Mouse (Mus musculus) liver, embryonic 13.5 days (tissue): ENCODE measurements around the gene Mrps5. TPM values are rescaled to one million over a fixed set of nuclear protein-coding genes. Genes with fewer than 3 reads are reported as not detected.

Experiments
- ATAC-seq: fragments of 200-750 bp; cut with Nextera tagmentation; 2 replicates; pipeline ENCODE4 v1.8.0; 2017; ENCODE audit warnings: low read depth, mild to moderate bottlenecking, moderate number of reproducible peaks, moderate library complexity
- DNase-seq: peaks from one replicate; pipeline ENCODE4 v3.0.0; 2022
- H3K27ac ChIP-seq: fragments of 300-500 bp; sonication (generic); 2 replicates; pipeline ENCODE4 v1.5.1; 2015; ENCODE audit warnings: moderate library complexity, mild to moderate bottlenecking, inconsistent platforms
- H3K27me3 ChIP-seq: fragments of 300-500 bp; sonication (generic); 2 replicates; pipeline ENCODE4 v1.6.1; 2015; ENCODE audit warnings: mild to moderate bottlenecking, inconsistent platforms
- H3K36me3 ChIP-seq: fragments of 300-500 bp; sonication (generic); 2 replicates; pipeline ENCODE4 v1.6.1; 2015; ENCODE audit warnings: mild to moderate bottlenecking, inconsistent platforms
- H3K4me1 ChIP-seq: fragments of 300-500 bp; sonication (generic); replicated peaks from 2 replicates; pipeline ENCODE4 v1.6.1; 2015; ENCODE audit warnings: inconsistent platforms
- H3K4me2 ChIP-seq: fragments of 300-500 bp; sonication (generic); 2 replicates; pipeline ENCODE4 v1.6.1; 2015; ENCODE audit warnings: inconsistent platforms, mild to moderate bottlenecking, moderate library complexity
- H3K4me3 ChIP-seq: fragments of 300-500 bp; sonication (generic); replicated peaks from 2 replicates; pipeline ENCODE4 v1.5.1; 2015; ENCODE audit warnings: mild to moderate bottlenecking, inconsistent platforms
- H3K9ac ChIP-seq: fragments of 300-500 bp; sonication (generic); 2 replicates; pipeline ENCODE4 v1.6.1; 2015; ENCODE audit warnings: mild to moderate bottlenecking, inconsistent platforms
- H3K9me3 ChIP-seq: fragments of 300-500 bp; sonication (generic); replicated peaks from 2 replicates; pipeline ENCODE4 v1.6.1; 2016; ENCODE audit warnings: inconsistent platforms
- WGBS: fragments of 180-500 bp; shearing (Covaris S2); methylation state at CpG from one replicate; pipeline ENCODE4 v1.1.7; 2015; ENCODE audit not compliant: insufficient replicate concordance; 5-methylcytosine and 5-hydroxymethylcytosine counted together
- polyA plus RNA-seq: library from polyadenylated mRNA; unstranded; fragments of >200 nt; fragmentation: Nextera tagmentation; extraction: Ambion mirVana; gene quantifications from 2 replicates; pipeline ENCODE4 v1.2.1, GENCODE M21; 2015

Gene Mrps5
- polyA plus RNA-seq, 1 experiment from 2014 or later, result 124 TPM

- no peak overlapping the region for H3K27ac ChIP-seq
- ATAC-seq (no peak), DNase-seq (no peak)
- H3K4me1 ChIP-seq, result no peaks in the 10 kb centered on the region
- no peak overlapping the region for H3K4me2 ChIP-seq
- WGBS, result 63% methylated on average over 3 of the region's 3 CpGs
- H3K36me3 ChIP-seq, result no peaks in the 10 kb centered on the region
- H3K9me3 ChIP-seq, result no peaks in the 10 kb centered on the region
- no peaks in the 10 kb centered on the region; the same call in 1 of the 2 replicates for H3K27me3 ChIP-seq
- H3K4me3 ChIP-seq, result no peak overlapping the region
- H3K9ac ChIP-seq, result no peak overlapping the region
Measured at GRCm38 (mm10) chr2:127619311-127619710, 32.3 kb downstream of the Mrps5 start.

- no peaks in the 10 kb centered on the region for H3K36me3 ChIP-seq
- H3K4me2 ChIP-seq, result no peak overlapping the region
- 42% methylated on average over 3 of the region's 3 CpGs for WGBS
- no peaks in the 10 kb centered on the region for H3K9me3 ChIP-seq
- no peaks in the 10 kb centered on the region; the same call in 1 of the 2 replicates for H3K27me3 ChIP-seq
- DNase-seq (no peak), ATAC-seq (no peak)
- H3K9ac ChIP-seq, result no peak overlapping the region
- no peak overlapping the region for H3K4me3 ChIP-seq
- H3K27ac ChIP-seq, result no peak overlapping the region
- no peaks in the 10 kb centered on the region for H3K4me1 ChIP-seq
Measured at GRCm38 (mm10) chr2:127622065-127622464, 35.0 kb downstream of the Mrps5 start.

- no peak overlapping the region for H3K4me3 ChIP-seq
- H3K4me1 ChIP-seq, result no peaks in the 10 kb centered on the region
- no peak for DNase-seq
- no peak overlapping the region for H3K27ac ChIP-seq
- H3K4me2 ChIP-seq, result no peak overlapping the region
- no peaks in the 10 kb centered on the region for H3K36me3 ChIP-seq
- no peaks in the 10 kb centered on the region; the same call in 1 of the 2 replicates for H3K27me3 ChIP-seq
- H3K9ac ChIP-seq, result no peak overlapping the region
- H3K9me3 ChIP-seq, result no peaks in the 10 kb centered on the region
- ATAC-seq, result no peak
- WGBS, result 74% methylated on average over 2 of the region's 2 CpGs
Measured at GRCm38 (mm10) chr2:127624786-127625185, 37.8 kb downstream of the Mrps5 start.

GRCm38 (mm10) chr2:127625659-127626058, 38.6 kb downstream of the Mrps5 start:
- no peaks in the 10 kb centered on the region for H3K9me3 ChIP-seq
- H3K9ac ChIP-seq, result no peak overlapping the region
- H3K36me3 ChIP-seq, result no peaks in the 10 kb centered on the region
- no peak overlapping the region for H3K4me2 ChIP-seq
- no peak overlapping the region for H3K4me3 ChIP-seq
- no peaks in the 10 kb centered on the region for H3K4me1 ChIP-seq
- no peak for ATAC-seq
- no peak for DNase-seq
- WGBS, result 54% methylated on average over 5 of the region's 5 CpGs
- no peak overlapping the region for H3K27ac ChIP-seq
- H3K27me3 ChIP-seq, result no peaks in the 10 kb centered on the region; the same call in 1 of the 2 replicates

GRCm38 (mm10) chr2:127627354-127627753, 40.3 kb downstream of the Mrps5 start:
- ATAC-seq, result no peak
- no peak for DNase-seq

GRCm38 (mm10) chr2:127627990-127628570, 41.1 kb downstream of the Mrps5 start:
- Histone ChIP-seq H3K36me3 (no peaks in the 10 kb centered on the region), H3K27ac (no peak overlapping the region), H3K9ac (no peak overlapping the region), H3K4me3 (no peak overlapping the region), H3K4me1 (no peaks in the 10 kb centered on the region), H3K27me3 (no peaks in the 10 kb centered on the region), H3K4me2 (no peak overlapping the region), H3K9me3 (no peaks in the 10 kb centered on the region)
- 60% methylated on average over 6 of the region's 6 CpGs for WGBS
- ATAC-seq (no peak), DNase-seq (no peak)

More at GRCm38 (mm10) chr2:127627354-127627753, 40.3 kb downstream of the Mrps5 start:
- 61% methylated on average over 6 of the region's 6 CpGs for WGBS
- H3K36me3 ChIP-seq, result no peaks in the 10 kb centered on the region
- no peaks in the 10 kb centered on the region for H3K9me3 ChIP-seq
- no peak overlapping the region for H3K4me2 ChIP-seq
- no peak overlapping the region for H3K4me3 ChIP-seq
- H3K27me3 ChIP-seq, result no peaks in the 10 kb centered on the region
- no peaks in the 10 kb centered on the region for H3K4me1 ChIP-seq
- no peak overlapping the region for H3K9ac ChIP-seq
- H3K27ac ChIP-seq, result no peak overlapping the region

- 34% methylated on average over 2 of the region's 2 CpGs for WGBS
- Histone ChIP-seq H3K9me3 (no peaks in the 10 kb centered on the region), H3K36me3 (no peaks in the 10 kb centered on the region), H3K9ac (no peak overlapping the region), H3K27ac (no peak overlapping the region), H3K4me3 (no peak overlapping the region), H3K4me2 (no peak overlapping the region), H3K4me1 (no peaks in the 10 kb centered on the region), H3K27me3 (no peaks in the 10 kb centered on the region)
- ATAC-seq (no peak), DNase-seq (no peak)
Measured at GRCm38 (mm10) chr2:127632601-127633000, 45.6 kb downstream of the Mrps5 start.

GRCm38 (mm10) chr2:127635581-127635980, 48.6 kb downstream of the Mrps5 start:
- Histone ChIP-seq H3K4me3 (no peak overlapping the region), H3K9me3 (no peaks in the 10 kb centered on the region), H3K4me1 (no peaks in the 10 kb centered on the region), H3K9ac (no peak overlapping the region), H3K27me3 (no peaks in the 10 kb centered on the region), H3K4me2 (no peak overlapping the region), H3K27ac (no peak overlapping the region), H3K36me3 (no peaks in the 10 kb centered on the region)
- 47% methylated on average over 6 of the region's 6 CpGs for WGBS
- DNase-seq (no peak), ATAC-seq (no peak)

GRCm38 (mm10) chr2:127638973-127639372, 52.0 kb downstream of the Mrps5 start:
- Histone ChIP-seq H3K27me3 (0 out of 2 replicates have a peak, but pooled peaks cover 4% of the 10 kb centered on the region), H3K27ac (no peak overlapping the region), H3K9ac (no peak overlapping the region), H3K4me3 (no peak overlapping the region), H3K9me3 (no peaks in the 10 kb centered on the region), H3K4me1 (no peaks in the 10 kb centered on the region), H3K4me2 (no peak overlapping the region), H3K36me3 (no peaks in the 10 kb centered on the region)
- WGBS, result 61% methylated on average over 9 of the region's 9 CpGs
- DNase-seq (no peak), ATAC-seq (no peak)

- H3K4me3 ChIP-seq, result no peak overlapping the region
Measured at GRCm38 (mm10) chr2:127643728-127644704, 57.0 kb downstream of the Mrps5 start.

GRCm38 (mm10) chr2:127646875-127647274, 59.9 kb downstream of the Mrps5 start:
- H3K36me3 ChIP-seq, result no peaks in the 10 kb centered on the region

More at GRCm38 (mm10) chr2:127643728-127644704, 57.0 kb downstream of the Mrps5 start:
- Histone ChIP-seq H3K4me1 (no peaks in the 10 kb centered on the region), H3K27ac (no peak overlapping the region), H3K9me3 (no peaks in the 10 kb centered on the region), H3K36me3 (no peaks in the 10 kb centered on the region), H3K4me2 (no peak overlapping the region), H3K9ac (no peak overlapping the region), H3K27me3 (0 out of 2 replicates have a peak, but pooled peaks cover 4% of the 10 kb centered on the region)
- no peak for ATAC-seq
- 56% methylated on average over 19 of the region's 19 CpGs for WGBS
- DNase-seq, result no peak

More at GRCm38 (mm10) chr2:127646875-127647274, 59.9 kb downstream of the Mrps5 start:
- Histone ChIP-seq H3K4me3 (no peak overlapping the region), H3K27me3 (peaks cover 11% of the 10 kb centered on the region; the same call in 1 of the 2 replicates), H3K27ac (no peak overlapping the region), H3K9ac (no peak overlapping the region), H3K4me1 (no peaks in the 10 kb centered on the region), H3K4me2 (no peak overlapping the region), H3K9me3 (no peaks in the 10 kb centered on the region)
- WGBS, result 42% methylated on average over 5 of the region's 5 CpGs
- no peak for DNase-seq
- ATAC-seq, result no peak
